In the genomic region with DNA sequence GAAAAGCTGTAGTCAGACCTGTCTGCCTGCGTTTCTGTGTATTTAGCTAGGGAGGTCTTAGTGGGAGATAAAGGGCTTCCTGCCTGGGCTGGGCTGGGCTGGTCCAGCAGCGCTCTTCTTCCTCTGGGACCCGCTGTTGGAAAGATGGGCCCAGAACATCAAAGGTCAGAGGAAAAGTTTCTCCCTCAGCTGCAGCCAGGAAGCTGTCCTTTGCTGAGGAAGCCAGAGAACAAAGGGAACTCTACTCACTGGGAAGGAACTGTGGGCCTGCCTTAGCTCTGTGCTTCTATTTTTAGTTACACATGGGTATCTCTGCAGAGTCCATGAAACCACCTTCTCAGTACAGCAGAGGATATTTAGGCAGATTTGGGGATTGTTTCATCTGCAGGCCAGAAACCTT, we compare ENCODE assay signal across 9 mouse cellular contexts.
DNase-seq lines count a peak whose midpoint lies in the region; ATAC-seq and TF ChIP-seq lines count a peak whose summit lies in the region.
"Had no signal": no experiment of that assay in that cellular context is flagged by ENCODE, and none has a peak within 500 bp of the region (broad histone marks: within the 10 kb centered on the region; RNA-seq: fewer than 3 reads in every experiment).

No protein-coding gene starts in this region.

- no peak for ATAC-seq in hindbrain, embryonic 12.5 days (ENCODE audit: low FRiP score)
- ATAC-seq in lung, postnatal 0 days = peak; percentile 84
- no peak for ATAC-seq in cerebellum, adult (ENCODE audit: insufficient number of reproducible peaks, low FRiP score, low TSS enrichment)
- ATAC-seq: inflammation-experienced regulatory T-cells, adult 6 months had no signal

- H3K9me3 ChIP-seq in hindbrain, embryonic 12.5 days (replicated peaks) = no peaks in the 10 kb centered on the region
- H3K9me3 ChIP-seq in lung, postnatal 0 days (ENCODE audit: low read length) = no peaks in the 10 kb centered on the region

- peak; percentile 22 for DNase-seq in adrenal gland, adult 8-10 months
- DNase-seq in adrenal gland, adult 18-20 months (ENCODE audit: low spot score in 2 of 2) = no peak
- peak; percentile 30 for DNase-seq in lung, postnatal 0 days (ENCODE audit: low spot score)
- DNase-seq in frontal cortex, postnatal 25 days (ENCODE audit: low spot score in 2 of 2) = no peak
- DNase-seq in cerebellum, adult 9-10 months = no peak

- TF ChIP-seq EP300 in lung, postnatal 0 days (IDR thresholded peaks at IDR 0.05) = peak; percentile 51

- peaks cover 12% of the 10 kb centered on the region for H3K4me1 ChIP-seq in brown adipose tissue, adult 24 weeks (ENCODE audit: control insufficient read depth, insufficient read depth, insufficient read length, low read length)
- peaks cover 3% of the 10 kb centered on the region; the same call in 1 of the 2 replicates for H3K4me1 ChIP-seq in hindbrain, embryonic 12.5 days
- H3K4me1 ChIP-seq in lung, postnatal 0 days (ENCODE audit: insufficient read depth, low read depth, low read length) = peaks cover 4% of the 10 kb centered on the region; the same call in 1 of the 2 replicates

- H3K36me3 ChIP-seq in hindbrain, embryonic 12.5 days = no peaks in the 10 kb centered on the region
- no peaks in the 10 kb centered on the region for H3K36me3 ChIP-seq in lung, postnatal 0 days (ENCODE audit: insufficient read depth, low read length)

- TF ChIP-seq CTCF in lung, postnatal 0 days (IDR thresholded peaks at IDR 0.05) = no peak

- H3K27me3 ChIP-seq in hindbrain, embryonic 12.5 days = no peaks in the 10 kb centered on the region
- H3K27me3 ChIP-seq in lung, postnatal 0 days (replicated peaks; ENCODE audit: insufficient read depth, low read length) = no peaks in the 10 kb centered on the region

- peak overlapping the region; percentile 87 for H3K27ac ChIP-seq in brown adipose tissue, adult 24 weeks (replicated peaks; ENCODE audit: low read depth, low read length)
- H3K27ac ChIP-seq in hindbrain, embryonic 12.5 days = peak overlapping the region; percentile 41; the same call in 1 of the 2 replicates
- no peak overlapping the region; the same call in 1 of the 2 replicates for H3K27ac ChIP-seq in lung, postnatal 0 days (ENCODE audit: low read length)

- H3K4me3 ChIP-seq in brown adipose tissue, adult 24 weeks (ENCODE audit: insufficient read depth, low read depth, low read length) = peak overlapping the region; percentile 6; the same call in 1 of the 2 replicates
- no peak overlapping the region for H3K4me3 ChIP-seq in hindbrain, embryonic 12.5 days
- H3K4me3 ChIP-seq in lung, postnatal 0 days (ENCODE audit: low read depth, low read length) = no peak overlapping the region

- no peak overlapping the region for H3K9ac ChIP-seq in hindbrain, embryonic 12.5 days
- H3K9ac ChIP-seq in lung, postnatal 0 days (replicated peaks; ENCODE audit: low read depth) = no peak overlapping the region

- H3K4me2 ChIP-seq in hindbrain, embryonic 12.5 days (replicated peaks) = no peak overlapping the region
- H3K4me2 ChIP-seq in lung, postnatal 0 days (replicated peaks; ENCODE audit: low read depth, low read length) = no peak overlapping the region

- WGBS in hindbrain, embryonic 12.5 days = 58% methylated on average over 3 of the region's 3 CpGs
- WGBS in lung, postnatal 0 days = 29% methylated on average over 3 of the region's 3 CpGs

Comparison
In these comparisons a context has a peak if more than half of its experiments do, and no peak if none do; other contexts are left out.
1. DNase-seq: peak in adrenal gland, adult 8-10 months (single experiment) and lung, postnatal 0 days (single experiment); none in adrenal gland, adult 18-20 months (0 of 2), frontal cortex, postnatal 25 days (0 of 2) and cerebellum, adult 9-10 months (single experiment).